Mouse (Mus musculus): Measurements from ENCODE around the gene Oaf.
A peak's percentile ranks its signal among the peaks of the same experiment; 100 is the strongest.

The Oaf gene

GRCm38 (mm10) chr9:43242432-43242831 is 2.7 kb upstream of the Oaf start:
- DNase-seq: no peak

- DNase-seq: no peak
These were observed 2.3 kb upstream of the Oaf start for GRCm38 (mm10) chr9:43241970-43242369.

- DNase-seq: no peak
These were observed 1.6 kb upstream of the Oaf start for GRCm38 (mm10) chr9:43241291-43241690.

- no peak for DNase-seq
These were observed 836 bp upstream of the Oaf start for GRCm38 (mm10) chr9:43240594-43240900.

GRCm38 (mm10) chr9:43238631-43239545 is 823 bp downstream of the Oaf start:
- DNase-seq: peak; percentile 41

GRCm38 (mm10) chr9:43238167-43238566 is 1.5 kb downstream of the Oaf start:
- DNase-seq: no peak

- no peak for DNase-seq
These were observed 2.5 kb downstream of the Oaf start for GRCm38 (mm10) chr9:43237111-43237775.

- no peak for DNase-seq
These were observed 3.1 kb downstream of the Oaf start for GRCm38 (mm10) chr9:43236576-43236975.

GRCm38 (mm10) chr9:43236106-43236505 is 3.6 kb downstream of the Oaf start:
- no peak for DNase-seq

GRCm38 (mm10) chr9:43235336-43235735 is 4.4 kb downstream of the Oaf start:
- peak; percentile 87 for DNase-seq

- no peak for DNase-seq
These were observed 5.2 kb downstream of the Oaf start for GRCm38 (mm10) chr9:43234496-43234895.

- no peak for DNase-seq
These were observed 6.2 kb downstream of the Oaf start for GRCm38 (mm10) chr9:43233515-43233914.

GRCm38 (mm10) chr9:43233044-43233443 is 6.7 kb downstream of the Oaf start:
- no peak for DNase-seq

- no peak for DNase-seq
These were observed 7.4 kb downstream of the Oaf start for GRCm38 (mm10) chr9:43232286-43232685.

GRCm38 (mm10) chr9:43231805-43232204 is 7.9 kb downstream of the Oaf start:
- no peak for DNase-seq

- no peak for DNase-seq
These were observed 8.8 kb downstream of the Oaf start for GRCm38 (mm10) chr9:43230886-43231285.

- no peak for DNase-seq
These were observed 9.7 kb downstream of the Oaf start for GRCm38 (mm10) chr9:43229962-43230361.

GRCm38 (mm10) chr9:43229398-43229895 is 10.3 kb downstream of the Oaf start:
- DNase-seq: no peak

- DNase-seq: no peak
These were observed 11.0 kb downstream of the Oaf start for GRCm38 (mm10) chr9:43228745-43229144.

- no peak for DNase-seq
These were observed 12.1 kb downstream of the Oaf start for GRCm38 (mm10) chr9:43227626-43228025.

GRCm38 (mm10) chr9:43226573-43227160 is 13.0 kb downstream of the Oaf start:
- DNase-seq: peak; percentile 79

- DNase-seq: no peak
These were observed 14.2 kb downstream of the Oaf start for GRCm38 (mm10) chr9:43225481-43225880.

- DNase-seq: no peak
These were observed 14.8 kb downstream of the Oaf start for GRCm38 (mm10) chr9:43224771-43225355.

- DNase-seq: no peak
These were observed 17.3 kb downstream of the Oaf start for GRCm38 (mm10) chr9:43222429-43222715.
